Mouse (Mus musculus): Measurements from ENCODE around the gene Foxc1. TPM values are rescaled to one million over a fixed set of nuclear protein-coding genes. Genes with fewer than 3 reads are reported as not detected.

Foxc1 gene
- polyA plus RNA-seq, 1 experiment from 2014 or later: 0.23 TPM

Other genes starting within 250 kb of the Foxc1 start
- gene A530084C06Rik, start 247.3 kb upstream of the Foxc1 start, polyA plus RNA-seq (2015; fragmentation: Nextera tagmentation; extraction: Ambion mirVana): not detected in 2 replicates
- 17.7 and 20.1 TPM in 2 replicates for gene Foxf2, start 180.8 kb upstream of the Foxc1 start, polyA plus RNA-seq (2015; fragmentation: Nextera tagmentation; extraction: Ambion mirVana)